Comparison of ENCODE assay signal across 12 mouse cellular contexts in the genomic region with DNA sequence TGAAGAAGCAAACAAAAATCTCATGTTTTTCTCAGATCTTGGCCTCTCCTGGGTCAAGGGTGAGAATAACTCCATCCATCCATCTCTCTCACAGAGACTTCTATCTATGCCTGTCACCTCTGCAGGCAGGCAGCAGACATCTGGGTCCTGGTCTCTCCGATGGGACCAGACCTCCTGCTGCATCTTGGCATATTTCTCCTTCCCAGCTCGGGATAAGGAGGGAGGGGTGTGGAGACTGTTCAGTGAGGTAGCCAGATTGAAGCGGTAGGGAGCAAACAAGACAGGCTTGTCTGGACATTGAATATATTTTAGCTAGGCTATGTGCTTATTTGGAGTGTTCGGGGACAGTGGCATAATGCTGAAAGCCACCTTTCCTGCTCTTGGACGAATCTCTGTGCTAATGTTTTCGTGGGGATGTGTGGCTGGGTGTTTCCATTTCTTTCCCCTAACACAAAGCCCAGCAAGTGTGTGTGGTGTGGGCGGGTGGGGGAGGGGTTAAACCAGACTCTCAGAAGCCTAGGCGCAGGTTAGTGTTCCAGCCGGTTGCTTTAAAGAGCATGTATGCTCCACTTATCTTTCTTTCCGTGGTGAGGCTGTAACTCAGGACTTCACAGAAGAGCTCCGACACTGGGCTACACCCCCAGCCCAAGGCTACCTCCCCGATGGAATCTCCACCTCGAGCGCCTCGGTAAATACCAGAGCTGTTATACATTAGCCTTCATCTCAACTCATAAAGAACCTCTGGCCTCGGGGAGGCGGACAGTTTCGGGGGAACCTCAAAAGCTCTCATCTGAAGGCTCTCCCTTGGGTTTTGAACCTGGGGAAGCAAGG. TPM values are rescaled to one million over a fixed set of nuclear protein-coding genes. Genes with fewer than 3 reads are reported as not detected.
A peak's percentile ranks its signal among the peaks of the same experiment; 100 is the strongest.
DNase-seq lines count a peak whose midpoint lies in the region; ATAC-seq lines count a peak whose summit lies in the region.
"Had no signal": no experiment of that assay in that cellular context is flagged by ENCODE, and none has a peak within 500 bp of the region (broad histone marks: within the 10 kb centered on the region; RNA-seq: fewer than 3 reads in every experiment).

No protein-coding gene starts in this region.

- no peak for DNase-seq in heart, postnatal 25 days (ENCODE audit: low spot score)
- DNase-seq in CD4-positive helper T cell, adult 2 months (ENCODE audit: low read depth, low spot score) = peak; percentile 48
- DNase-seq in embryonic facial prominence, embryonic 10.5 days (ENCODE audit: low spot score) = peak; percentile 58
- DNase-seq in urinary bladder, postnatal 4 days (ENCODE audit: low spot score in 2 of 2) = no peak
- DNase-seq in spleen, adult 18-20 months = no peak
- DNase-seq in testis, postnatal 10 days (ENCODE audit: low spot score) = no peak
- DNase-seq: adrenal gland, postnatal 36 days; kidney, adult 9 months; thymus, adult 18-20 months had no signal

- H3K9ac ChIP-seq in heart, embryonic 12.5 days = no peak overlapping the region
- H3K9ac ChIP-seq in limb, embryonic 13.5 days = peak overlapping the region; percentile 45

- WGBS in heart, embryonic 12.5 days = 20% methylated on average over 18 of the region's 18 CpGs
- 17% methylated on average over 18 of the region's 18 CpGs for WGBS in embryonic facial prominence, embryonic 10.5 days
- 8% methylated on average over 18 of the region's 18 CpGs for WGBS in limb, embryonic 13.5 days

- ATAC-seq in heart, embryonic 12.5 days (ENCODE audit: insufficient number of reproducible peaks, low FRiP score) = no peak
- ATAC-seq in limb, embryonic 13.5 days (ENCODE audit: low FRiP score, low read depth) = peak; percentile 20
- ATAC-seq: lung, postnatal 0 days had no signal

- no peaks in the 10 kb centered on the region for H3K36me3 ChIP-seq in heart, embryonic 12.5 days
- H3K36me3 ChIP-seq in embryonic facial prominence, embryonic 10.5 days (replicated peaks) = no peaks in the 10 kb centered on the region
- H3K36me3 ChIP-seq in limb, embryonic 13.5 days = no peaks in the 10 kb centered on the region

- peaks cover 40% of the 10 kb centered on the region for H3K4me1 ChIP-seq in heart, embryonic 12.5 days (replicated peaks)
- peaks cover 62% of the 10 kb centered on the region for H3K4me1 ChIP-seq in embryonic facial prominence, embryonic 10.5 days
- H3K4me1 ChIP-seq in limb, embryonic 13.5 days = peaks cover 83% of the 10 kb centered on the region

- H3K4me3 ChIP-seq in heart, embryonic 12.5 days = no peak overlapping the region
- H3K4me3 ChIP-seq in embryonic facial prominence, embryonic 10.5 days = 0 out of 2 replicates have a peak overlapping the region, but pooled peaks have one; percentile 19
- no peak overlapping the region for H3K4me3 ChIP-seq in limb, embryonic 13.5 days

- peak overlapping the region; percentile 34 for H3K4me2 ChIP-seq in heart, embryonic 12.5 days
- peak overlapping the region; percentile 43 for H3K4me2 ChIP-seq in limb, embryonic 13.5 days (replicated peaks)

- no peaks in the 10 kb centered on the region for H3K9me3 ChIP-seq in heart, embryonic 12.5 days (replicated peaks)
- H3K9me3 ChIP-seq in embryonic facial prominence, embryonic 10.5 days = no peaks in the 10 kb centered on the region
- H3K9me3 ChIP-seq in limb, embryonic 13.5 days = no peaks in the 10 kb centered on the region

- intact Hi-C loops in heart, postnatal 25 days (cut with DNase I) = no loop called here

- no peak overlapping the region for H3K27ac ChIP-seq in heart, embryonic 12.5 days (ENCODE audit: poor library complexity, severe bottlenecking)
- H3K27ac ChIP-seq in embryonic facial prominence, embryonic 10.5 days (replicated peaks) = peak overlapping the region; percentile 83
- peak overlapping the region; percentile 79 for H3K27ac ChIP-seq in limb, embryonic 13.5 days

- H3K27me3 ChIP-seq in heart, embryonic 12.5 days (replicated peaks) = no peaks in the 10 kb centered on the region
- H3K27me3 ChIP-seq in embryonic facial prominence, embryonic 10.5 days (replicated peaks; ENCODE audit: low read depth, poor library complexity, severe bottlenecking) = peaks cover 5% of the 10 kb centered on the region; the same call in 1 of the 2 replicates
- H3K27me3 ChIP-seq in limb, embryonic 13.5 days = no peaks in the 10 kb centered on the region

RNA-seq across cellular contexts. Expression of gene Rfx8, which starts 18.4 kb away (rescaled TPM):
- polyA plus RNA-seq in heart, embryonic 12.5 days (2016; fragmentation: Nextera tagmentation; extraction: Ambion mirVana) = 0.69 and 1.2 TPM in 2 replicates
- total RNA-seq in heart, postnatal 25 days (2021) = under 1 TPM; 0.34 to 0.36 TPM
- 0.43 and 0.56 TPM in 2 replicates for polyA plus RNA-seq in embryonic facial prominence, embryonic 10.5 days (2016; fragmentation: Nextera tagmentation; extraction: Ambion mirVana)
- polyA plus RNA-seq in limb, embryonic 13.5 days (2015; fragmentation: Nextera tagmentation; extraction: Ambion mirVana) = 1.2 and 1.4 TPM in 2 replicates

RNA-seq across cellular contexts. Expression of gene Creg2, which starts 51.2 kb away (rescaled TPM):
- polyA plus RNA-seq in heart, embryonic 12.5 days (2016; fragmentation: Nextera tagmentation; extraction: Ambion mirVana) = 0.05 TPM in 2 replicates
- total RNA-seq in heart, postnatal 25 days (2021) = not detected
- 0.06 and 0.14 TPM in 2 replicates for polyA plus RNA-seq in embryonic facial prominence, embryonic 10.5 days (2016; fragmentation: Nextera tagmentation; extraction: Ambion mirVana)
- 0.13 and 0.15 TPM in 2 replicates for polyA plus RNA-seq in limb, embryonic 13.5 days (2015; fragmentation: Nextera tagmentation; extraction: Ambion mirVana)

Comparison
In these comparisons a context has a peak if more than half of its experiments do, and no peak if none do; other contexts are left out.
1. DNase-seq: peak in CD4-positive helper T cell, adult 2 months (single experiment) and embryonic facial prominence, embryonic 10.5 days (single experiment); none in heart, postnatal 25 days (single experiment), urinary bladder, postnatal 4 days (0 of 2), spleen, adult 18-20 months (0 of 2) and testis, postnatal 10 days (single experiment).